Mouse (Mus musculus) kidney, embryonic 16.5 days (tissue): Measurements from ENCODE around the gene Gm49340. TPM values are rescaled to one million over a fixed set of nuclear protein-coding genes. Genes with fewer than 3 reads are reported as not detected.
"Not testable (repeated sequence)": the region's sequence is repeated elsewhere in the genome, so short reads cannot be mapped to it uniquely, and the experiment has no call there.

Source experiments
- ATAC-seq: fragments of 200-750 bp; cut with Nextera tagmentation; 2 replicates; pipeline ENCODE4 v1.8.0; 2017; ENCODE audit warnings: moderate TSS enrichment; ENCODE audit not compliant: low FRiP score, low TSS enrichment
- H3K27ac ChIP-seq: fragments of 300-500 bp; sonication (generic); 2 replicates; pipeline ENCODE4 v1.5.1; 2014; ENCODE audit warnings: low read length
- H3K27me3 ChIP-seq: fragments of 300-500 bp; sonication (generic); 2 replicates; pipeline ENCODE4 v1.6.1; 2014; ENCODE audit warnings: low read length, control low read depth, mixed read lengths; ENCODE audit not compliant: insufficient read depth
- H3K36me3 ChIP-seq: fragments of 300-500 bp; sonication (generic); 2 replicates; pipeline ENCODE4 v1.6.1; 2014; ENCODE audit warnings: low read length, control low read depth, mixed read lengths; ENCODE audit not compliant: insufficient read depth
- H3K4me1 ChIP-seq: fragments of 300-500 bp; sonication (generic); 2 replicates; pipeline ENCODE4 v1.6.1; 2014; ENCODE audit warnings: low read length, control low read depth, mixed read lengths; ENCODE audit not compliant: insufficient read depth
- H3K4me2 ChIP-seq: fragments of 300-500 bp; sonication (generic); replicated peaks from 2 replicates; pipeline ENCODE4 v1.6.1; 2014; ENCODE audit warnings: low read depth, low read length
- H3K4me3 ChIP-seq: fragments of 300-500 bp; sonication (generic); 2 replicates; pipeline ENCODE4 v1.5.1; 2014; ENCODE audit warnings: mild to moderate bottlenecking, low read length
- H3K9ac ChIP-seq: fragments of 300-500 bp; sonication (generic); replicated peaks from 2 replicates; pipeline ENCODE4 v1.6.1; 2014; ENCODE audit warnings: low read length
- H3K9me3 ChIP-seq: fragments of 300-500 bp; sonication (generic); 2 replicates; pipeline ENCODE4 v1.6.1; 2016; ENCODE audit warnings: low read length, control low read depth
- WGBS: fragments of 180-500 bp; shearing (Covaris S2); extraction: QIAGEN DNeasy Blood & Tissue Kit; methylation state at CpG from one replicate; pipeline ENCODE4 v1.1.7; 2014; 5-methylcytosine and 5-hydroxymethylcytosine counted together
- polyA plus RNA-seq: library from polyadenylated mRNA; unstranded; fragments of >200 nt; fragmentation: Nextera tagmentation; extraction: Ambion mirVana; gene quantifications from 2 replicates; pipeline ENCODE4 v1.2.1, GENCODE M21; 2015

The Gm49340 gene
- polyA plus RNA-seq: not detected in 2 replicates

GRCm38 (mm10) chr11:73329442-73329841 lies at the start of gene Gm49340, which contains the start of the genes Aspa and Spata22:
Gene Gm49340 (plus strand): TSS chr11:73329741.
Gene Aspa (minus strand): TSS chr11:73329596.
Gene Spata22 (plus strand): TSS chr11:73329741.
- Histone ChIP-seq H3K27ac (no peak within 1 kb of the TSS), H3K4me1 (peaks cover 11% of the 10 kb centered on the region; the same call in 1 of the 2 replicates), H3K36me3 (no peaks in the 10 kb centered on the region), H3K27me3 (no peaks in the 10 kb centered on the region), H3K4me3 (no peak within 1 kb of the TSS), H3K4me2 (no peak within 1 kb of the TSS), H3K9ac (no peak within 1 kb of the TSS), H3K9me3 (peaks cover 3% of the 10 kb centered on the region; the same call in 1 of the 2 replicates)
- ATAC-seq: no peak
- whole genome bisulfite sequencing: 79% methylated on average over 27 of the region's 27 CpGs

GRCm38 (mm10) chr11:73280710-73281109 lies 48.8 kb upstream of the Gm49340 start:
- Histone ChIP-seq H3K9me3 (no peaks in the 10 kb centered on the region), H3K27ac (no peak overlapping the region), H3K27me3 (no peaks in the 10 kb centered on the region), H3K4me2 (peak overlapping the region; percentile 59; the same call in 1 of the 2 replicates), H3K4me1 (peaks cover 19% of the 10 kb centered on the region), H3K36me3 (no peaks in the 10 kb centered on the region), H3K4me3 (no peak overlapping the region), H3K9ac (no peak overlapping the region)
- ATAC-seq: no peak
- 15% methylated on average over 5 of the region's 5 CpGs for WGBS

- H3K4me1 ChIP-seq: peaks cover 19% of the 10 kb centered on the region
- H3K4me2 ChIP-seq: peak overlapping the region; percentile 59
- no peaks in the 10 kb centered on the region for H3K27me3 ChIP-seq
- H3K9ac ChIP-seq: peak overlapping the region; percentile 20
- H3K36me3 ChIP-seq: no peaks in the 10 kb centered on the region
- H3K4me3 ChIP-seq: peak overlapping the region; percentile 48
- WGBS: 4% methylated on average over 16 of the region's 16 CpGs
- peak; percentile 81 for ATAC-seq
- H3K27ac ChIP-seq: no peak overlapping the region
- no peaks in the 10 kb centered on the region for H3K9me3 ChIP-seq
Observed at GRCm38 (mm10) chr11:73281528-73282027, 48.0 kb upstream of the Gm49340 start.

GRCm38 (mm10) chr11:73283369-73283768 lies 46.2 kb upstream of the Gm49340 start:
- H3K36me3 ChIP-seq: no peaks in the 10 kb centered on the region
- peaks cover 19% of the 10 kb centered on the region for H3K4me1 ChIP-seq
- WGBS: 25% methylated on average over 9 of the region's 9 CpGs
- H3K9ac ChIP-seq: 0 out of 2 replicates have a peak overlapping the region, but pooled peaks have one; percentile 17
- no peak overlapping the region for H3K27ac ChIP-seq
- H3K9me3 ChIP-seq: no peaks in the 10 kb centered on the region
- ATAC-seq: peak; percentile 76
- 0 out of 2 replicates have a peak overlapping the region, but pooled peaks have one; percentile 10 for H3K4me2 ChIP-seq
- H3K27me3 ChIP-seq: no peaks in the 10 kb centered on the region
- no peak overlapping the region for H3K4me3 ChIP-seq

GRCm38 (mm10) chr11:73283926-73284325 lies 45.6 kb upstream of the Gm49340 start:
- Histone ChIP-seq H3K4me2 (0 out of 2 replicates have a peak overlapping the region, but pooled peaks have one; percentile 10), H3K27me3 (no peaks in the 10 kb centered on the region), H3K4me1 (peaks cover 19% of the 10 kb centered on the region), H3K27ac (peak overlapping the region; percentile 21; the same call in 1 of the 2 replicates), H3K9ac (0 out of 2 replicates have a peak overlapping the region, but pooled peaks have one; percentile 17), H3K4me3 (no peak overlapping the region), H3K36me3 (no peaks in the 10 kb centered on the region), H3K9me3 (no peaks in the 10 kb centered on the region)
- 25% methylated on average over 1 of the region's 1 CpGs for WGBS
- no peak for ATAC-seq

- Histone ChIP-seq H3K27me3 (no peaks in the 10 kb centered on the region), H3K9ac (no peak overlapping the region), H3K27ac (peak overlapping the region; percentile 21; the same call in 1 of the 2 replicates), H3K36me3 (no peaks in the 10 kb centered on the region), H3K4me1 (peaks cover 19% of the 10 kb centered on the region), H3K4me2 (no peak overlapping the region), H3K9me3 (no peaks in the 10 kb centered on the region), H3K4me3 (no peak overlapping the region)
- no peak for ATAC-seq
Observed at GRCm38 (mm10) chr11:73284351-73284750, 45.2 kb upstream of the Gm49340 start.

GRCm38 (mm10) chr11:73289621-73290020 lies 39.9 kb upstream of the Gm49340 start:
- no peaks in the 10 kb centered on the region for H3K27me3 ChIP-seq
- H3K4me2 ChIP-seq: no peak overlapping the region
- H3K27ac ChIP-seq: no peak overlapping the region
- ATAC-seq: no peak
- no peaks in the 10 kb centered on the region for H3K36me3 ChIP-seq
- no peaks in the 10 kb centered on the region for H3K4me1 ChIP-seq
- H3K9me3 ChIP-seq: no peaks in the 10 kb centered on the region
- no peak overlapping the region for H3K9ac ChIP-seq
- WGBS: 77% methylated on average over 1 of the region's 1 CpGs
- H3K4me3 ChIP-seq: no peak overlapping the region

- no peak for ATAC-seq
- H3K36me3 ChIP-seq: no peaks in the 10 kb centered on the region
- no peak overlapping the region for H3K4me2 ChIP-seq
- H3K27ac ChIP-seq: no peak overlapping the region
- H3K9ac ChIP-seq: no peak overlapping the region
- no peak overlapping the region for H3K4me3 ChIP-seq
- WGBS: 66% methylated on average over 2 of the region's 2 CpGs
- no peaks in the 10 kb centered on the region for H3K9me3 ChIP-seq
- no peaks in the 10 kb centered on the region for H3K4me1 ChIP-seq
- H3K27me3 ChIP-seq: no peaks in the 10 kb centered on the region
Observed at GRCm38 (mm10) chr11:73303123-73303522, 26.4 kb upstream of the Gm49340 start.

- Histone ChIP-seq H3K4me3 (no peak overlapping the region), H3K27me3 (no peaks in the 10 kb centered on the region), H3K36me3 (no peaks in the 10 kb centered on the region), H3K4me1 (no peaks in the 10 kb centered on the region), H3K9ac (no peak overlapping the region), H3K27ac (no peak overlapping the region), H3K9me3 (no peaks in the 10 kb centered on the region), H3K4me2 (no peak overlapping the region)
- ATAC-seq: no peak
- 40% methylated on average over 3 of the region's 3 CpGs for WGBS
Observed at GRCm38 (mm10) chr11:73315961-73316360, 13.6 kb upstream of the Gm49340 start.

- 79% methylated on average over 2 of the region's 2 CpGs for WGBS
- not testable (repeated sequence) for H3K9me3 ChIP-seq, H3K27me3 ChIP-seq, ATAC-seq, H3K36me3 ChIP-seq, H3K4me1 ChIP-seq, H3K9ac ChIP-seq, H3K27ac ChIP-seq, H3K4me2 ChIP-seq, H3K4me3 ChIP-seq
Observed at GRCm38 (mm10) chr11:73318581-73318980, 11.0 kb upstream of the Gm49340 start.
